Mouse (Mus musculus): ENCODE data around the gene Dab2ip.

DNA sequence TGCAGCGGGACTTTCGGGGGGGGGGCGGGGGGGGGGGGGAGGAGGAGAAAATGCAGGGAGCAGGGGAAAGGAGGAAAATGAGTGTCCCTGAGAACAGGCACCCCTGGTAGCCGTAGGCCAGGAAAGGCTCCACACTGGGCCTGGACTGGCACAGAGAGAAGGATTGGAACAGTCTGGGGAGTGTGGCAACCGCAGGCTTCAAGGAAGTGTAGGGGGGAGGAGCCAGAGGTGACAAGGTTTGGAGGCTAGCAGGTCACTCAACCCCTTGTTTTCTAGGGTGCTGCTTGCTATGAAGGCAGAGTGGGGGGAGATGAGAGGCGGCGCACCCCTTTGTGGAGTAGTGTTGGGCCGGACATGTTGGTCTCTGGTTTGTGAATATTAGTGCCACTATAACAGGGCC lies 71.1 kb downstream of the Dab2ip start:
- TF ChIP-seq POLR2A (IDR thresholded peaks at IDR 0.05; ENCODE audit: borderline replicate concordance, control insufficient read depth, low read depth, low read length) (no peak), CTCF (IDR thresholded peaks at IDR 0.05; ENCODE audit: control insufficient read depth, insufficient read depth, low read length) (no peak)
